ENCODE assay signal across 24 mouse cellular contexts in genomic region chr9:77071676-77072075, GRCm38 (mm10). TPM values are rescaled to one million over a fixed set of nuclear protein-coding genes. Genes with fewer than 3 reads are reported as not detected.
DNase-seq lines count a peak whose midpoint lies in the region; ATAC-seq lines count a peak whose summit lies in the region.
"Had no signal": no experiment of that assay in that cellular context is flagged by ENCODE, and none has a peak within 500 bp of the region (broad histone marks: within the 10 kb centered on the region; RNA-seq: fewer than 3 reads in every experiment).

No protein-coding gene starts in this region.

- H3K4me2 ChIP-seq in kidney, embryonic 16.5 days (replicated peaks; ENCODE audit: low read depth, low read length): no peak overlapping the region
- H3K4me2 ChIP-seq: embryonic facial prominence, embryonic 13.5 days; forebrain, embryonic 12.5 days; heart, embryonic 12.5 days had no signal

- H3K4me1 ChIP-seq in kidney, embryonic 16.5 days (ENCODE audit: insufficient read depth, low read length): no peaks in the 10 kb centered on the region
- H3K4me1 ChIP-seq: embryonic facial prominence, embryonic 13.5 days; forebrain, embryonic 12.5 days; heart, embryonic 12.5 days; hindbrain, embryonic 10.5 days had no signal

- peak; percentile 17 for DNase-seq in kidney, adult 18-20 months
- DNase-seq in kidney, adult 8-10 months: peak; percentile 57 to 77
- peak; percentile 19 for DNase-seq in kidney, postnatal 10 days
- DNase-seq in yolk sac, embryonic 10.5 days (ENCODE audit: low spot score): peak; percentile 59
- no peak for DNase-seq in layer of hippocampus, postnatal 25 days (ENCODE audit: extremely low spot score in 1 of 2, low spot score in 1 of 2)
- no peak for DNase-seq in testis, postnatal 14 days (ENCODE audit: low spot score)
- DNase-seq: adrenal gland, postnatal 14 days; cerebellum, adult 11-12 months; cerebellum, adult 9-10 months; cerebellum, postnatal 25 days; gastrocnemius, postnatal 10 days; heart, adult 2 months had no signal

- 72% methylated on average over 2 of the region's 2 CpGs for WGBS in kidney, embryonic 16.5 days

- ATAC-seq in kidney, embryonic 16.5 days (ENCODE audit: low FRiP score, low TSS enrichment): no peak
- ATAC-seq: activated CD4-positive, CD25-positive, alpha-beta regulatory T cell, adult 4 months; forebrain, embryonic 16.5 days; Patski had no signal

- H3K9ac ChIP-seq in kidney, embryonic 16.5 days (replicated peaks; ENCODE audit: low read length): no peak overlapping the region
- H3K9ac ChIP-seq: embryonic facial prominence, embryonic 13.5 days; forebrain, embryonic 12.5 days; heart, embryonic 12.5 days had no signal

- no peaks in the 10 kb centered on the region for H3K36me3 ChIP-seq in kidney, embryonic 16.5 days (ENCODE audit: insufficient read depth, low read length)
- H3K36me3 ChIP-seq: embryonic facial prominence, embryonic 13.5 days; forebrain, embryonic 12.5 days; heart, embryonic 12.5 days; hindbrain, embryonic 10.5 days had no signal

- no peaks in the 10 kb centered on the region for H3K27me3 ChIP-seq in kidney, embryonic 16.5 days (ENCODE audit: insufficient read depth, low read length)
- H3K27me3 ChIP-seq: CH12.LX; embryonic facial prominence, embryonic 13.5 days; forebrain, embryonic 12.5 days; heart, embryonic 12.5 days; Patski had no signal

- no peak overlapping the region for H3K4me3 ChIP-seq in kidney, embryonic 16.5 days (ENCODE audit: low read length)
- H3K4me3 ChIP-seq: embryonic facial prominence, embryonic 13.5 days; forebrain, embryonic 12.5 days; heart, adult 2 months; heart, embryonic 12.5 days; hindbrain, embryonic 10.5 days had no signal

- no peaks in the 10 kb centered on the region for H3K9me3 ChIP-seq in kidney, embryonic 16.5 days (ENCODE audit: low read length)
- H3K9me3 ChIP-seq: embryonic facial prominence, embryonic 13.5 days; forebrain, embryonic 12.5 days; heart, embryonic 12.5 days; hindbrain, embryonic 10.5 days had no signal

- no peak overlapping the region for H3K27ac ChIP-seq in kidney, embryonic 16.5 days (ENCODE audit: low read length)
- H3K27ac ChIP-seq: embryonic facial prominence, embryonic 13.5 days; forebrain, embryonic 12.5 days; heart, adult 2 months; hindbrain, embryonic 10.5 days had no signal

RNA-seq across cellular contexts. Expression of gene Tinag, which starts 26.1 kb away (rescaled TPM):
- polyA plus RNA-seq in kidney, embryonic 16.5 days (2015; fragmentation: Nextera tagmentation; extraction: Ambion mirVana): 22.5 and 22.6 TPM in 2 replicates
- not detected for total RNA-seq in layer of hippocampus, postnatal 25 days (2021)
- total RNA-seq: CH12.LX; gastrocnemius, postnatal 10 days; heart, adult 2 months; heart, postnatal 25 days had no signal
- polyA plus RNA-seq: activated CD4-positive, CD25-positive, alpha-beta regulatory T cell, adult 4 months; cortical plate, adult 2 months; frontal cortex, adult 2 months; heart, adult 2 months; heart, embryonic 12.5 days had no signal

Comparison
In these comparisons a context has a peak if more than half of its experiments do, and no peak if none do; other contexts are left out.
1. DNase-seq: peak in kidney, adult 18-20 months (single experiment), kidney, adult 8-10 months (2 of 2), kidney, postnatal 10 days (single experiment) and yolk sac, embryonic 10.5 days (single experiment); none in layer of hippocampus, postnatal 25 days (0 of 2) and testis, postnatal 14 days (single experiment).